Mouse (Mus musculus) ES-E14 (cell line): ENCODE results near the gene Sis.

Source experiments
- CHD2 ChIP-seq: IDR thresholded peaks from 2 replicates; pipeline ENCODE4 v1.6.1; 2014; ENCODE audit warnings: mild to moderate bottlenecking, low read depth, low read length, inconsistent platforms
- HCFC1 ChIP-seq: IDR thresholded peaks from 2 replicates; pipeline ENCODE4 v1.6.1; 2012; ENCODE audit warnings: low read length, inconsistent platforms, borderline replicate concordance; ENCODE audit not compliant: insufficient read depth
- MAFK ChIP-seq: IDR thresholded peaks from 2 replicates; pipeline ENCODE4 v1.6.1; 2014; ENCODE audit warnings: mild to moderate bottlenecking, low read depth, low read length, inconsistent platforms; ENCODE audit not compliant: insufficient read depth
- ZC3H11A ChIP-seq: IDR thresholded peaks from 2 replicates; pipeline ENCODE4 v1.6.1; 2012; ENCODE audit warnings: low read depth, mild to moderate bottlenecking, inconsistent platforms, low read length, borderline replicate concordance
- ZNF384 ChIP-seq: IDR thresholded peaks from 2 replicates; pipeline ENCODE4 v1.6.1; 2012; ENCODE audit warnings: low read depth, low read length, inconsistent platforms

GRCm38 (mm10) chr3:72997517-72997916, 29.9 kb upstream of the Sis start:
- TF ChIP-seq CHD2 (no peak), MAFK (no peak), ZC3H11A (no peak), ZNF384 (no peak), HCFC1 (no peak)
